Mouse (Mus musculus) stomach, embryonic 15.5 days (tissue): ENCODE results near the gene Sertad4. TPM values are rescaled to one million over a fixed set of nuclear protein-coding genes. Genes with fewer than 3 reads are reported as not detected.

ENCODE experiments used
- ATAC-seq: fragments of 200-750 bp; cut with Nextera tagmentation; 2 replicates; pipeline ENCODE4 v1.8.0; 2017; ENCODE audit warnings: low read depth, moderate number of reproducible peaks, moderate TSS enrichment; ENCODE audit not compliant: insufficient read depth, low FRiP score
- H3K27ac ChIP-seq: fragments of 300-500 bp; sonication (generic); 2 replicates; pipeline ENCODE4 v1.5.1; 2015; ENCODE audit warnings: mild to moderate bottlenecking, inconsistent platforms
- H3K27me3 ChIP-seq: fragments of 300-500 bp; sonication (generic); replicated peaks from 2 replicates; pipeline ENCODE4 v1.6.1; 2015; ENCODE audit warnings: inconsistent platforms
- H3K36me3 ChIP-seq: fragments of 300-500 bp; sonication (generic); 2 replicates; pipeline ENCODE4 v1.6.1; 2015; ENCODE audit warnings: inconsistent platforms
- H3K4me1 ChIP-seq: fragments of 300-500 bp; sonication (generic); 2 replicates; pipeline ENCODE4 v1.6.1; 2015; ENCODE audit warnings: inconsistent platforms
- H3K4me2 ChIP-seq: fragments of 300-500 bp; sonication (generic); 2 replicates; pipeline ENCODE4 v1.6.1; 2015; ENCODE audit warnings: mild to moderate bottlenecking, inconsistent platforms
- H3K4me3 ChIP-seq: fragments of 300-500 bp; sonication (generic); replicated peaks from 2 replicates; pipeline ENCODE4 v1.5.1; 2015; ENCODE audit warnings: inconsistent platforms
- H3K9ac ChIP-seq: fragments of 300-500 bp; sonication (generic); 2 replicates; pipeline ENCODE4 v1.6.1; 2015; ENCODE audit warnings: inconsistent platforms
- H3K9me3 ChIP-seq: fragments of 300-500 bp; sonication (generic); 2 replicates; pipeline ENCODE4 v1.6.1; 2016; ENCODE audit warnings: inconsistent platforms
- WGBS: fragments of 180-500 bp; shearing (Covaris S2); methylation state at CpG from one replicate; pipeline ENCODE4 v1.1.7; 2015; 5-methylcytosine and 5-hydroxymethylcytosine counted together
- polyA plus RNA-seq: library from polyadenylated mRNA; unstranded; fragments of >200 nt; fragmentation: Nextera tagmentation; extraction: Ambion mirVana; gene quantifications from 2 replicates; pipeline ENCODE4 v1.2.1, GENCODE M21; 2015

Gene Sertad4
- polyA plus RNA-seq, 1 experiment from 2014 or later = 19.3 TPM

DNA sequence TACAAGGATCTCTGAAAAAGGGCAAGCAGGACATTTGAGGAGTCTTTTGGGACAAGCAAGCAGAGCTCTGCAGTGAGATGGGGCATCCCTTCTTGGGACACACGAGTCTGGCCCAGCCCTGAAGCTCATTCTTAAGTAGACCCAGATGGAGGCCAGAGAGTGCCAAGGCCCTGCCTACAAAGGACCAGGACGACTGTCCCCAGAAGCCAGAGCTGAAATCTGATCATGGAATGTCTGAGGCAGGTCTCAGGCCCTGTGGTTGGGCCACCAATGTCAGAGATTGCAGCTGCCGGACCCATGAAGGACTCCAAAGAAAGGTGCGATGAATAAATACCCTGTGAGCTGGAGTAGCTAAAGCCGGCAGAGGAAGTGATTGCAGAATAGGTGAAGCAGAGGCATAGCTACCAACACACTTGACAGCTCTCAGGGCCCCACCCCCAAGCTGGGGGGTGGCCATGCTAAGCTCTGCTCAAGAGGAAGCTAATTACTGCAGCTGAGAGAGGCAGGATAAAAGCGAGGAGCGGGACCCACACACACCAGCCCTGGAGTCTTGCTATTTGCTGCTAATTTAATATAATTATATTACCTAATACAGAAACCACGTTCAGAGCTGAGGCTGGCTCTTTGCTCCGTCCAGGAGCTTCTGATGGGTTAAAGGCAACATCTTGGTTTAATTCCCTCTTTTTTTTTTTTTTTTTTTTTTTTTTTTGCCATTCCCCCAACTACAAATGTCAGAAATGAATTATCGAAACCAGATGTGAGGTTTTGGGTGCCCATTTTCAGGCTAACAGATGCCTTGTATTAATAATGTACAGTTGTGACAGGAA lies 56.2 kb downstream of the Sertad4 start:
- no peaks in the 10 kb centered on the region for H3K27me3 ChIP-seq
- H3K4me1 ChIP-seq = peaks cover 26% of the 10 kb centered on the region
- H3K9me3 ChIP-seq = no peaks in the 10 kb centered on the region
- no peak overlapping the region for H3K4me3 ChIP-seq
- 46% methylated on average over 10 of the region's 10 CpGs for WGBS
- H3K9ac ChIP-seq = no peak overlapping the region
- no peak overlapping the region for H3K4me2 ChIP-seq
- ATAC-seq = no peak
- H3K27ac ChIP-seq = peak overlapping the region; percentile 85
- no peaks in the 10 kb centered on the region for H3K36me3 ChIP-seq

DNA sequence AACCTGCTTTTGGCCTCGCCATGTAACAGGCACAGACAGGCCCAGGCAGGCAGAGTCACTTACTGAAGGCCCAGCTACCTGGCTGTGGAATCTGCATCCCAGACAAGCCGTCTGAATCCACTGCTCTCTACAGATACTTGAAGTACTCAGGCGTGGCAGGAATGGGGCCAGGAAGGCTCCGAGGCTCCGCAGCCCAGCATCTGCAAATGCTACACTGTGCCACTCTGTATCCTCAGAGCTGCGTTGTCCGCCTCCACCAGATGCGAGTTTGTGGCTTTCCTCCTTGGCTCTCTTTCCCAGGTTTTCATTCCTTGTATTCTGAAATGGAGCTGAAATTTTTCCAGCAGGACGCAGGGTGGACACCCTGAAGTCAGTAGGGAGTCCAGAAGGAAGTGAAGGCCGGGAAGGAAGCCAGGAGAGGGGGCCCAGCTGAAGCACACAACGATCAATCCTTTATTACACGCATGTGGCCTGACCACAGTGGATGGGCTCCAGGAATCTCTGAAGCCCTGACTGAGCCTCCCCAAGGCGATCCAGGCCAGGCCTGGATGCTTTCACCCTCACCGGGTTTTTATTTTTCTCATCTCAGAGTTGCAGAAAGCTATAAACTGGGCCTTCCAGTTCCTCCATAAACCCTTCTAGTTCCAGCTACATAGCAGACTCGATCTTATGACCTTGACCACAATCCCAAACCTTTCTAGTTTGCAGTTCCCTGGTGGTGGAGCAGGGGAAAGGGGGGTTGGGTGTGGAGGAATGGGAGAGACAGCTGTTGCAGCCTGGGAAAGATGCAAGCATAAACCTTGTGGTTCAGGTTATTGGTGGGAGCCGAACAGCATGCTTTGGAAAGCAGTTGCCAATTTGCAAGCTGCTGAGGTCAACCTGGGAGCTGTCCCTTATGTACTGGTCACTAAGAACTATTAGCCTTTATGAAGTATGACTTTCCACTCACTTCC lies 57.1 kb downstream of the Sertad4 start:
- Histone ChIP-seq H3K4me1 (peaks cover 26% of the 10 kb centered on the region), H3K27me3 (no peaks in the 10 kb centered on the region), H3K9me3 (no peaks in the 10 kb centered on the region), H3K4me3 (no peak overlapping the region), H3K9ac (no peak overlapping the region), H3K4me2 (no peak overlapping the region), H3K27ac (peak overlapping the region; percentile 85), H3K36me3 (no peaks in the 10 kb centered on the region)
- WGBS = 53% methylated on average over 16 of the region's 16 CpGs
- peak; percentile 55 for ATAC-seq

DNA sequence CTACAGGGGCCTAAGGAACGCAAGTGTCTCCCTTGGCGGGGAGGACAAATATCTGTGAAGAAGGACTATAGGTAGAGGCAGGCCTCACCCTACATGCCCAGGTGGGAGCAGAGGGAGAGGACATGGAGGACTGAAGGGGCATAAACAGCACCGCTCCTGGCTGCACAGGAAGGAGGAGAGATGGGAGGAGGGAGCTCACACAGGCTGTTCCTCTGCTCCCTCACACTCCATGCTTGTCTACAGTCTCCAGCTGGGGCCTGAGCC lies 58.6 kb downstream of the Sertad4 start:
- Histone ChIP-seq H3K36me3 (no peaks in the 10 kb centered on the region), H3K4me3 (no peak overlapping the region), H3K9me3 (no peaks in the 10 kb centered on the region), H3K27ac (peak overlapping the region; percentile 54; the same call in 1 of the 2 replicates), H3K9ac (no peak overlapping the region), H3K4me2 (no peak overlapping the region), H3K27me3 (no peaks in the 10 kb centered on the region), H3K4me1 (peaks cover 28% of the 10 kb centered on the region)
- WGBS = 71% methylated on average over 3 of the region's 3 CpGs
- no peak for ATAC-seq

DNA sequence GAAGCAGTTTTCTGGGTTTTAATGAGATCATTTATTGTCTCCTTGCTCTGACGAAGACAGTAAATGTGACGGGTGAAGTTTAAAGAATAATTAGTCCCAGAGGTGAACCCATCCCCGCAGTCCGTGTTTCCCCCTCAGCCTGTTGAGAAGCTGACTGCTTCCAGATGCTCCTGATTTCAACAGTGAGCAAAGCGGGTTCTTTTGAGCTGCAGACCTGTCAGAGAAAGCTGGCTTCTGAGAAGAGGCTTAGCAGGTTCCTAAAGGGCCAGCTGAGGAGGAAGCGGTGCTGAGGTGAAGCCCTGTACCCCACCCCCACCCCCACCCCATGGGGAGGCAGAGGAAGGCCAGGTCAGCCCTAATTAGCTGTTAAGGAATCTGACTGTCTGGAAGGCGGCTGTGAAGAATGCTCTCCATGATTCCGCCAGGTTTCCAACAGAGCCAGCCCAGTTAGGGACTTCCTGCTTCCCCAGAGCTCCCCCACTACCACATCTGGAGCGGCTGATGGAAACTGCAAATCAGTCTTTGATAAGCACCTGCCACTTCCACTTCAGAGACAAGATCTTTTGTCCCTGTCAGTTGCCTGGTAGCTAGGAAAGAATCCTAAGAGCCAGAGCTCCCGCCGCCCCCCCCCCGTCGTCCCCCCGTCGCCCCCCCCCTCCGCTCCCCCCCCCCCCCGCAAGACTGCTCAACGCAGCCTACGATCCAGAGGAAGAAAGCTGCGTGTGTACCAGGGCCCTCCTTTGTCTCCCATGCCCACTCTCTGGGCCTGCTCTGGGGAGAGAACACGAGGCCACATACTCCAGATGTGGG lies 59.1 kb downstream of the Sertad4 start:
- Histone ChIP-seq H3K27me3 (no peaks in the 10 kb centered on the region), H3K36me3 (no peaks in the 10 kb centered on the region), H3K9me3 (no peaks in the 10 kb centered on the region), H3K9ac (no peak overlapping the region), H3K4me3 (no peak overlapping the region), H3K4me1 (peaks cover 34% of the 10 kb centered on the region), H3K4me2 (peak overlapping the region; percentile 23; the same call in 1 of the 2 replicates), H3K27ac (peak overlapping the region; percentile 72)
- no peak for ATAC-seq
- WGBS = 19% methylated on average over 10 of the region's 21 CpGs

DNA sequence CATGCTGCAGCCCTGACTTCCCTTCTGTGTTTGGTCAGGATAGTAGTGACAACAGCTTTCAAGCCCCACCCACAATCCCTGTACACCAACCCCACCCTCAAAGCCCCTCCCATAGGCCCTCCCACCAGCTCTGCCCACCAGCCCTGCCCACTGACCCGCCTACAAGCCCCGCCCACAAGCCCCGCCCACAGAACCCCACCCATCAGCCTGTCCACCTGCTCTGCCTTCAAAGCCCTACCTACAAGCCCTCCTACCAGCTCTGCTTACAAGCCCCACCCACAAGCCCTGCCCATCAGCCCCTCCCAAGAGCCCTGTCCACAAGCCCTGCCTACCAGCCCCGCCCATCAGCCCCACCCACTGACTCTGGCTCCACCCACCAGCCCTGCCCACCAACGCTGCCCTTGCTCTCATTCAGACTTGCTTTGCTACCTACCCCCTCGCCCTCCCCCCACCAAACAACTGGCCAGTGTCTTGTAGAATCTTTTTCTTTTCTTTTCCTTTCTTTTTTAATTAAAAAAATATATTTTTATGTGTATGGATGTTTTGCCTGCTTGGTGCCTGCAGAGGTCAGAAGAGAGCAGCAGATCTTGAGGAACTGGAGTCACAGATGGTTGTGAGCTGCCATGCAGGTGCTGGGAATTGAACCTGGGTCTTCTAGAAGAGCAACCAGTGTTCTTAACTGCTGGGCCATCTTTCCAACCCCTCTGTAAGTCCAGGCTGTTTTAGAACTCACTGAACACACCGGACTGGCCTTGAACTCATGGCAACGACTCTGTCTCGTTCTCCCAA lies 60.4 kb downstream of the Sertad4 start:
- WGBS = 58% methylated on average over 9 of the region's 9 CpGs
- Histone ChIP-seq H3K9ac (no peak overlapping the region), H3K27me3 (no peaks in the 10 kb centered on the region), H3K9me3 (no peaks in the 10 kb centered on the region), H3K4me2 (no peak overlapping the region), H3K27ac (no peak overlapping the region), H3K36me3 (no peaks in the 10 kb centered on the region), H3K4me3 (no peak overlapping the region), H3K4me1 (peaks cover 38% of the 10 kb centered on the region)
- no peak for ATAC-seq

Other genes with a start within 250 kb of the Sertad4 start
- 8.7 and 9.7 TPM in 2 replicates for gene Hhat, start 84.5 kb downstream of the Sertad4 start, polyA plus RNA-seq
- gene Syt14, start 180.0 kb upstream of the Sertad4 start, polyA plus RNA-seq = 1.7 and 1.9 TPM in 2 replicates